Mouse (Mus musculus) hindbrain, embryonic 13.5 days (tissue): Measurements from ENCODE around the gene Rel. TPM values are rescaled to one million over a fixed set of nuclear protein-coding genes. Genes with fewer than 3 reads are reported as not detected.
"Not testable (repeated sequence)": the region's sequence is repeated elsewhere in the genome, so short reads cannot be mapped to it uniquely, and the experiment has no call there.

ENCODE experiments used
- ATAC-seq: fragments of 200-750 bp; cut with Nextera tagmentation; 2 replicates; pipeline ENCODE4 v1.8.0; 2017; ENCODE audit warnings: moderate TSS enrichment; ENCODE audit not compliant: low FRiP score
- H3K27ac ChIP-seq: fragments of 300-500 bp; sonication (generic); 2 replicates; pipeline ENCODE4 v1.5.1; 2015; ENCODE audit warnings: inconsistent platforms, mild to moderate bottlenecking, moderate library complexity
- H3K27me3 ChIP-seq: fragments of 300-500 bp; sonication (generic); 2 replicates; pipeline ENCODE4 v1.6.1; 2015; ENCODE audit warnings: mild to moderate bottlenecking, inconsistent platforms
- H3K36me3 ChIP-seq: fragments of 300-500 bp; sonication (generic); 2 replicates; pipeline ENCODE4 v1.6.1; 2015; ENCODE audit warnings: mild to moderate bottlenecking, inconsistent platforms
- H3K4me1 ChIP-seq: fragments of 300-500 bp; sonication (generic); replicated peaks from 2 replicates; pipeline ENCODE4 v1.6.1; 2015; ENCODE audit warnings: inconsistent platforms
- H3K4me2 ChIP-seq: fragments of 300-500 bp; sonication (generic); 2 replicates; pipeline ENCODE4 v1.6.1; 2015; ENCODE audit warnings: inconsistent platforms, mild to moderate bottlenecking, moderate library complexity
- H3K4me3 ChIP-seq: fragments of 300-500 bp; sonication (generic); 2 replicates; pipeline ENCODE4 v1.5.1; 2015; ENCODE audit warnings: mild to moderate bottlenecking, inconsistent platforms
- H3K9ac ChIP-seq: fragments of 300-500 bp; sonication (generic); 2 replicates; pipeline ENCODE4 v1.6.1; 2015; ENCODE audit warnings: mild to moderate bottlenecking, inconsistent platforms
- H3K9me3 ChIP-seq: fragments of 300-500 bp; sonication (generic); 2 replicates; pipeline ENCODE4 v1.6.1; 2016; ENCODE audit warnings: inconsistent platforms
- WGBS: fragments of 180-500 bp; shearing (Covaris S2); methylation state at CpG from one replicate; pipeline ENCODE4 v1.1.7; 2015; 5-methylcytosine and 5-hydroxymethylcytosine counted together
- polyA plus RNA-seq: library from polyadenylated mRNA; unstranded; fragments of >200 nt; fragmentation: Nextera tagmentation; extraction: Ambion mirVana; gene quantifications from 2 replicates; pipeline ENCODE4 v1.2.1, GENCODE M21; 2015

The Rel gene
- polyA plus RNA-seq, 1 experiment from 2014 or later: 0.43 TPM

DNA sequence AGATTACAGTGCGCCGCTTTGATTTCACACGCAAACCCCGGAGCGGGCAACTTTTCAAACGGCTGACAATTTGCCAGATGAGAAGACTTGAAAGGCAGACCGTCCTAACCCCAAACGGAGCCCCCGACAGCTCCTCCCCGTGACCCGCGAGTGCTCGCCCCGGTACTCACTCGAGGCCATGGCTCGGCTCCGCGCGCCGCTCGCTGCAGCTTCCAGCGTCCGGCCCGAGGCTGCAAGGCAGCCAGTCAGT lies 335 bp downstream of the Rel start:
- Histone ChIP-seq H3K36me3 (no peaks in the 10 kb centered on the region), H3K4me2 (peak overlapping the region; percentile 77), H3K9me3 (no peaks in the 10 kb centered on the region), H3K27ac (peak overlapping the region; percentile 91), H3K9ac (peak overlapping the region; percentile 80), H3K4me3 (peak overlapping the region; percentile 76), H3K4me1 (peaks cover 13% of the 10 kb centered on the region), H3K27me3 (peaks cover 16% of the 10 kb centered on the region)
- ATAC-seq: no peak
- under 1% methylated on average over 24 of the region's 24 CpGs for WGBS

DNA sequence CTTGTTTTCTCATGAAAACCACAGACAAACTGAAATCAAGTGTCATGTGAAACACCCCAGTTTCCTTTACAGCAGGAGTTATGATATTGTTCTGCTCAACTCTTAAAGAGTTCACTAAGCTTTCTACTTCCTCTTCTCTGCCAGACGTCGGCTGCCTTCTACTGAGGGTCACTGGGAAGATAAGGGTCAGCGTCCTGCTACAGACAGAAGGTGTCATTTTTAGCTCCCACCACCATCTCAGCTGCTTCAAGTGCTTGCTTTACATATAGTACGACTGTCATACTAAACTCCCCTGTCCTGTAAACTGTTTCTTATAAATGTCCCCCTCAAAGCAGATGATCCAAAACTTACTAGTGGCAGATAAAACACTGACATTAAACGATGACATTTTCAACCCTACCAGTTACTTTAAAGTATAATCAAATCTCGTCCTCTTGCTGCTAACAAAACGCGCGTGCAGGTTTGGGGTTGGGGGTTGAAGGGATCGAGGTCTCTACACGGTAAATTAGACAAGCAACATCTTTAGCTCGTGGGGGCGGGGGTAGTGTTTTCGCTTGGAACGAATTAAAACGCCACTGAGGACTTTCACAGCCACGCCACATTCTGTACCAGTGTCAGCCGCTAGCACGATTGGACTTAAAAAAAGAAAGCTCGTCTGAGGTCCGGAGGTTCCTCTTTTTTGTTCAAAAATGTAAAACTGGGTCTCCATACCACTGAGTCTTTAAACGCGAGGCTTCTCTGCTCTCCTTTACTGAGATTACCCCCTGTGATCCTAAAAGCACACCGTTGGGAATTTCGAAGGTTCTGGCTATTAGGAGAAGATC lies 872 bp downstream of the Rel start:
- Histone ChIP-seq H3K27me3 (peaks cover 15% of the 10 kb centered on the region), H3K27ac (peak overlapping the region; percentile 91; the same call in 1 of the 2 replicates), H3K4me2 (peak overlapping the region; percentile 77), H3K36me3 (no peaks in the 10 kb centered on the region), H3K4me3 (peak overlapping the region; percentile 76), H3K9ac (peak overlapping the region; percentile 80), H3K4me1 (peaks cover 13% of the 10 kb centered on the region), H3K9me3 (no peaks in the 10 kb centered on the region)
- ATAC-seq: peak; percentile 9; the same call in 1 of the 2 replicates
- WGBS: under 1% methylated on average over 25 of the region's 25 CpGs

DNA sequence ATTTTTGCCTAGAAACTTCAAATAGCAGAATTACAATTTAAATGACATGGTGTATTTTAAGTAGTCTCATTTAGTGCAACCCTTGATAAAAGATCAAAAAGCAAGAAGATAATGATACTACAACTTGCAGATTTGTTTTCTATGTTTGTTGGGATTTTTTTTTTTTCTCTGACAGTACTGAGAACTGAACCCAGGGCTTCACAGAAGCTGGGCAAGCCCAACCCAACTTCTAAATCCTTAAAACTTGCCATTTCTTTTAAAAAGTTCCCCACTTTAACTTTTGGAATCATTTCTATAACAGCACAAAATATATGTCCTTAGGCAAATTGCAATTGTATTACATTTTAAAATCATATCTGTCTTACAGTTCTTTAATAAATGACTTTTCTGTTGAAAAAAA lies 1.7 kb downstream of the Rel start:
- Histone ChIP-seq H3K27ac (no peak overlapping the region), H3K27me3 (peaks cover 15% of the 10 kb centered on the region), H3K4me2 (no peak overlapping the region), H3K9me3 (no peaks in the 10 kb centered on the region), H3K36me3 (no peaks in the 10 kb centered on the region), H3K9ac (no peak overlapping the region), H3K4me1 (peaks cover 13% of the 10 kb centered on the region), H3K4me3 (no peak overlapping the region)
- no peak for ATAC-seq

DNA sequence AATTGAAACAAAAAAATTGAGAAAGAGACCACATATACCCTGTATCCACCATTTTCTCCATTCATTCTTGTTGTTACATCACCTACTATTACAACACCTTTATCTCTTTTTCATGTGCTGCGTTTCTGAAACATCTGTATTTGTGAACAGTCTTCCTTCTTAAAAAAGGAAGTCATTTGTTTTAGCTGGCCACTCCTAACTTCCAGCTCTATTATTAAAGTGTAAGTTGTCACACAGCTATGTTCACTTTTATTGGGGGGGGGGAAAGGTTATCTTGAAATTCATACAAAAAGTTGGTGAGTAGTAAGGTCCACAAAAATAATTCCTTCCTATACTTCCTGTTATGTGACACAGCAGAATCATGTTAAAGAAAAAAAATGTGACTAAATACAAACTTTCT lies 2.8 kb downstream of the Rel start:
- H3K36me3 ChIP-seq: no peaks in the 10 kb centered on the region
- whole genome bisulfite sequencing: 82% methylated on average over 1 of the region's 1 CpGs
- no peak for ATAC-seq
- no peak overlapping the region for H3K4me2 ChIP-seq
- no peak overlapping the region for H3K27ac ChIP-seq
- H3K27me3 ChIP-seq: peaks cover 7% of the 10 kb centered on the region; the same call in 1 of the 2 replicates
- H3K9ac ChIP-seq: no peak overlapping the region
- no peak overlapping the region for H3K4me3 ChIP-seq
- peaks cover 13% of the 10 kb centered on the region for H3K4me1 ChIP-seq
- H3K9me3 ChIP-seq: no peaks in the 10 kb centered on the region

DNA sequence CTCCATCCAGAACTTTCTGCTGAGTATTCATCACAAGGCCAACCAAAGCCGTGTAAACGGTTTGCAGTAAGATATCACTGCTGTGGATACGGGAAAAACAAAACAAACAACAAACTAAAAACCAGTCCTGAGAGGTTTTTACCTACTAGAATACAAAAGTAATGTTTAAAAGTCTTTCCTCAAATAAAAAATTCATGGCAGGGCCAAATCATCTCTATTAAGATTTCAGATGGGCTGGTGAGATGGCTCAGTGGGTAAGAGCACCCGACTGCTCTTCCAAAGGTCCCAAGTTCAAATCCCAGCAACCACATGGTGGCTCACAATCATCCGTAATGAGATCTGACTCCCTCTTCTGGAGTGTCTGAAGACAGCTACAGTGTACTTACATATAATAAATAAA lies 3.4 kb downstream of the Rel start:
- not testable (repeated sequence) for H3K4me3 ChIP-seq, H3K27ac ChIP-seq, ATAC-seq, H3K4me2 ChIP-seq, H3K9me3 ChIP-seq, H3K9ac ChIP-seq, H3K27me3 ChIP-seq, H3K36me3 ChIP-seq
- 89% methylated on average over 5 of the region's 5 CpGs for WGBS
- peaks cover 13% of the 10 kb centered on the region for H3K4me1 ChIP-seq

DNA sequence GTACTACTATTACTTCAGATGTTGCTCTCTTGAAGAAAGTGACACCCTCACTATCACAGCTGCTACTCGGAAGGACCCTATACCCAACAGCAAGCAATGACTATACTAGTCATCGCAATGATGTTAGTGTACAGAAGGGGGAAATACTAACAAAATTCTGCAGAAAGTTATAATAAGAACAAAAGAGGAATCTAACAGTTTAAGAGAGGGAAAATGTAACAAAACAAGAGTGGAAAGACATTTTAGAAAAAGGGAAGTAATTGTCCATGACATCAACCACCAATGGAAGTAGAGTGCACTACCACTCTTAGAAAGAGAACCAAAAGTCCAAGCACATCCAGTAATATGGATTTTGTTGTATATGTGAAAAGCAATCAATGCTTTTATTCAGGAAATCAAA lies 8.1 kb downstream of the Rel start:
- H3K4me2 ChIP-seq: no peak overlapping the region
- H3K9me3 ChIP-seq: no peaks in the 10 kb centered on the region
- no peaks in the 10 kb centered on the region for H3K36me3 ChIP-seq
- ATAC-seq: no peak
- H3K4me1 ChIP-seq: no peaks in the 10 kb centered on the region
- H3K27ac ChIP-seq: no peak overlapping the region
- H3K27me3 ChIP-seq: no peaks in the 10 kb centered on the region
- H3K9ac ChIP-seq: no peak overlapping the region
- WGBS: 99% methylated on average over 2 of the region's 2 CpGs
- H3K4me3 ChIP-seq: no peak overlapping the region

DNA sequence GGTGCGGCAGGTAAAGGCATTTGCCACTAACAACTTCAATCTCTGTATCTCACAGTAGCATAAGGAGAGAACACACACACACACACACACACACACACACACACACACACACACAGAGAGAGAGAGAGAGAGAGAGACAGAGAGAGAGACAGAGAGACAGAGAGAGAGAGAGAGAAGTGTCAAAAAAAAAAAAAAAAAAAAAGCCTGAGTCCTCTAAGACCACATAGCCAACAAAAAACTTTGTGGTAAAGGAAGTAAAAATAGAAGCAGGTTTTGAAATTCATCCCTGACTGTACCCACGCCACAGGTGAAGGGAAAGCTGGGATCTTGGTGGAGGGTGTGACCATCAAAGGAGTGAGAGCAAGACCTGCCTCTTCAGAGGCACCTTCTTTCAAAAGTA lies 12.6 kb downstream of the Rel start:
- Histone ChIP-seq H3K9ac (no peak overlapping the region), H3K36me3 (no peaks in the 10 kb centered on the region), H3K4me3 (no peak overlapping the region), H3K27ac (no peak overlapping the region), H3K27me3 (no peaks in the 10 kb centered on the region), H3K9me3 (no peaks in the 10 kb centered on the region), H3K4me1 (no peaks in the 10 kb centered on the region), H3K4me2 (no peak overlapping the region)
- 84% methylated on average over 2 of the region's 2 CpGs for WGBS
- no peak for ATAC-seq

DNA sequence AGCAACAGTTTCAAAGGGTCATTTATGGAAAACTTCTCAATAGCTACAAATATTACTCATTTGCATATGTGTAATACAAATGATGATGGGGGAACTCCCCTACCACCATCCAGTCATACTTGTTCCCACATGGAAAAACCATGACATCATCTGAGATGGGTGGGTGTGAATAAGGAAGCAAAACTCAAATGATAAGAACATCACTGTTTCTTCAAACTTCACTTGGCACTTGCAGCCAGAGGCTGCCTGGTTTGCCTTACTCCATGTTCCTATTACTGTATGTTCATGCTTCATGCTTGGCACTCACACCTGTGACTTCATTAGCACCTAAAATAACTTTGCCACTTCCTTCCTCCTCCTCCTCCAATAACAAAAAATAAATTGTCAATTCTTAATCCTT lies 16.4 kb downstream of the Rel start:
- no peak for ATAC-seq
- H3K27me3 ChIP-seq: no peaks in the 10 kb centered on the region

DNA sequence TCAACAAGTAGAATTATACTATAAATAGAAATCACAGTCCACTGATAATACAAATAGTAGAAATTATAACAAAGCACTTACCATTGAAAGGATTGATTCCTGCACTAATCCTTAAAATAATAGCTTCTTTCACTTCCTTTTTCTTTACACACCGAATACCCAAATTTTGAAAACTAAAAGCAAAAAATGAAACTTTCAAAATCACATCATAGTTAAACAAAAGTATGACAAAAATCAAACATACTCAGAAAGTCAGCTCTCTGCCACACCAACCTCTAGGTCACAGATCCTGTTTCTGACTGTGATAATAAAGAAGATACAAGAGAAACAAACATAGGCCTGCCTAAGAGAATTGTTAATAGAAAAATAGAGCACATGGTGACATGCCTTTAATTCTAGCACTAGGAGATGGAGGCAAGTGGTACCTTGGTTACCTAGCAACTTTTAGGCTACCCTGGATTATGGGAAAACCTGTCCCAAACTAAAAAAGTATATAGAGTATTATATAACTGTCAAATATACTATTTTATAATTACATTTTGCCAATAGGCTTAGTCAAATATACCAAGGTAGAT lies 17.5 kb downstream of the Rel start:
- Histone ChIP-seq H3K4me3 (no peak overlapping the region), H3K36me3 (no peaks in the 10 kb centered on the region), H3K4me1 (no peaks in the 10 kb centered on the region), H3K9ac (no peak overlapping the region), H3K27me3 (no peaks in the 10 kb centered on the region), H3K4me2 (no peak overlapping the region), H3K27ac (no peak overlapping the region), H3K9me3 (no peaks in the 10 kb centered on the region)
- 96% methylated on average over 1 of the region's 1 CpGs for WGBS
- ATAC-seq: no peak

More for the DNA sequence above, 16.4 kb downstream of the Rel start:
- no peak overlapping the region for H3K4me2 ChIP-seq
- H3K27ac ChIP-seq: no peak overlapping the region
- H3K4me1 ChIP-seq: no peaks in the 10 kb centered on the region
- no peaks in the 10 kb centered on the region for H3K36me3 ChIP-seq
- no peak overlapping the region for H3K4me3 ChIP-seq
- no peaks in the 10 kb centered on the region for H3K9me3 ChIP-seq
- no peak overlapping the region for H3K9ac ChIP-seq

DNA sequence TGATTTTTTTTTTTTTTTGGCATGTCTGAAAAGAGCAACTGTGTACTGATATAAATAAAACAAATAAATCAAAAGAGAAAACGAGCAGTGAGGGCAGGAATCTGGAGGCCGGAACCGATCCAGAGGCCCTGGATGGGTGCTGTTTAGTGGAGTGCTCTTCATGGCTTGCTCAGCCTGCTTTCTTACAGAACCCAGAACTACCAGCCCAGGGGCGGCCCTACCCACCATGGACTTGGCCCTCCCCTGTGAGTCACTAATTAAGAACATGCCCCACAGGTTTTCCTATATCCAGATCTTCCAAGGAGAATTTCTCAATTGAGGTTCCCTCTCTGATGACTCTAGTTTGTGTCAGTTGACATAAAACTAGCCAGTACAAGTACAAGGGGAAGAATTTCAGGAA lies 24.7 kb downstream of the Rel start:
- H3K4me2 ChIP-seq: no peak overlapping the region
- H3K4me3 ChIP-seq: no peak overlapping the region
- peaks cover 3% of the 10 kb centered on the region; the same call in 1 of the 2 replicates for H3K36me3 ChIP-seq
- ATAC-seq: no peak
- no peaks in the 10 kb centered on the region for H3K27me3 ChIP-seq
- no peaks in the 10 kb centered on the region for H3K4me1 ChIP-seq
- 86% methylated on average over 4 of the region's 4 CpGs for WGBS
- H3K27ac ChIP-seq: no peak overlapping the region
- H3K9me3 ChIP-seq: no peaks in the 10 kb centered on the region
- H3K9ac ChIP-seq: no peak overlapping the region

DNA sequence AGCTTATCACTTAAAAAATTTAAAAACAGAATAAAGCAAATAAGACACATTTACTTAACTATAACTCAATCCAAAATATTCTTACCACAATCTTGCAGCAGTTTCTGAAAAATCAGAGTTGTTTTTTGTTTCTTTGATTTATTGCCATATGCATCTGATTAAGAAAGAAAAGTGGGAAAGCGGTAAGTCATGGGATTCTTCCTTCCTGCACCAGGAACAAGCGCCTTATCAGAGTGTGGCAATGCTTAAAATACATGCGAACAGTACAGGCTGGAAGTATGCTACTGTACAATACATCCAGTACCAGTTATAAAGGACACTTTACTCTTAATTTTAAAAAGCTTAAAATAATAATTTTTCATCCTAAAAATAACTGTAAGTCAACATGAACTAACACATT lies 26.4 kb downstream of the Rel start:
- H3K4me2 ChIP-seq: no peak overlapping the region
- H3K4me3 ChIP-seq: no peak overlapping the region
- WGBS: 96% methylated on average over 3 of the region's 3 CpGs
- H3K4me1 ChIP-seq: no peaks in the 10 kb centered on the region
- no peaks in the 10 kb centered on the region for H3K27me3 ChIP-seq
- ATAC-seq: no peak
- peaks cover 3% of the 10 kb centered on the region; the same call in 1 of the 2 replicates for H3K36me3 ChIP-seq
- no peak overlapping the region for H3K9ac ChIP-seq
- no peaks in the 10 kb centered on the region for H3K9me3 ChIP-seq
- H3K27ac ChIP-seq: no peak overlapping the region

DNA sequence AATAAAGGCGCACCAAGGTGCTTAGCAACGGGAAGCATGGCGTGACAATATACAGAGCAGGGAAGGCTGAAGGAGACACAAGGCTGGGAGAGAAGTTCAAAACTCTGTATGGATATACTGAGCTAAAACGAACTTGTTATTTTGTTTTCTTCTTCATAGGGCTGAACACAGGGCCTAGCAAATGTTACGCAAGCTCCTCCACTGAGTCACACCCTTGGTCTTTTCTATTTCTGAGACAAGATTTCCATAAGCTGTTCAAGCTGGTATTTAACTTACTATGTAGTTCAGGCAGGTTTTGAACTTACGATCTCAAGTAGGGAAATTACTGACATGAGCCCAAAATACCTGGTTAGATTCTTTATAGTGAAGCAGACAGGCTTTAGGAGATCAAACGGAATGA lies 29.4 kb downstream of the Rel start:
- no peaks in the 10 kb centered on the region for H3K27me3 ChIP-seq
- H3K4me1 ChIP-seq: no peaks in the 10 kb centered on the region
- peaks cover 3% of the 10 kb centered on the region; the same call in 1 of the 2 replicates for H3K36me3 ChIP-seq
- no peak for ATAC-seq
- 92% methylated on average over 7 of the region's 7 CpGs for WGBS
- no peak overlapping the region for H3K4me2 ChIP-seq
- H3K4me3 ChIP-seq: no peak overlapping the region
- no peak overlapping the region for H3K9ac ChIP-seq
- no peaks in the 10 kb centered on the region for H3K9me3 ChIP-seq
- no peak overlapping the region for H3K27ac ChIP-seq

DNA sequence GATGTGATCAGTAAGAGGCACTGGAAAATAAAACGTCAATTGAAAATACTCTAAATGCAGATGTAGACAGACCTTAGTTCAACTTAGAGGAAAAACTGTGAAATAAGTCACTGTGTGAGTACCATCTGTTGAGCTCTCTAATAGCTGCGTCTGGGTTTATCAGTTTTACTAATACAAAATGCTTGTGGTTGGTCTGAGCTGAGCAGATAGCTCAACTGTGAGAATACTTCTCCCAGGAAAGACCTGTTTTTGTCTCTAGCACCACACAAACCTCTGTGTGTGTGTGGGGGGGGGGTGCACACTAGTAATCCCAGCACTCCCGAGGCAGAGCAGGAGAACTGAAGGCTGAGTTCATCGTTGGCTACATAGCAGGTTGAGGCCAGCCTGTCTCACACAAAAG lies 29.9 kb downstream of the Rel start:
- H3K36me3 ChIP-seq: peaks cover 3% of the 10 kb centered on the region; the same call in 1 of the 2 replicates
- H3K4me1 ChIP-seq: no peaks in the 10 kb centered on the region
- H3K27ac ChIP-seq: no peak overlapping the region
- no peaks in the 10 kb centered on the region for H3K27me3 ChIP-seq
- no peak for ATAC-seq
- 83% methylated on average over 4 of the region's 4 CpGs for WGBS
- no peak overlapping the region for H3K9ac ChIP-seq
- no peak overlapping the region for H3K4me3 ChIP-seq
- H3K9me3 ChIP-seq: no peaks in the 10 kb centered on the region
- no peak overlapping the region for H3K4me2 ChIP-seq
